Mouse (Mus musculus): ENCODE measurements around the gene Atp5c1. TPM values are rescaled to one million over a fixed set of nuclear protein-coding genes. Genes with fewer than 3 reads are reported as not detected.

Atp5c1 gene
- 532 and 575 TPM in 2 replicates for polyA plus RNA-seq (2015; fragmentation: Nextera tagmentation; extraction: Ambion mirVana)

GRCm38 (mm10) chr2:10080310-10081010 lies at the start of gene Atp5c1, which contains the start of gene Kin:
Atp5c1 (minus strand) TSS chr2:10080510.
Kin (plus strand) TSS chr2:10080593.
- Histone ChIP-seq H3K27ac (replicated peaks) (peak within 1 kb of the TSS; percentile 97), H3K9ac (peak within 1 kb of the TSS; percentile 97), H3K36me3 (peaks cover 7% of the 10 kb centered on the region; the same call in 1 of the 2 replicates), H3K9me3 (no peaks in the 10 kb centered on the region), H3K4me3 (peak within 1 kb of the TSS; percentile 90), H3K4me1 (replicated peaks) (peaks cover 56% of the 10 kb centered on the region), H3K27me3 (no peaks in the 10 kb centered on the region), H3K4me2 (peak within 1 kb of the TSS; percentile 80)
- ATAC-seq (ENCODE audit: low read depth) = peak; percentile 98
- WGBS = under 1% methylated on average over 61 of the region's 61 CpGs

- no peak overlapping the region for H3K4me3 ChIP-seq
- ATAC-seq (ENCODE audit: low read depth) = no peak
These were observed 48.3 kb upstream of the Atp5c1 start for GRCm38 (mm10) chr2:10128571-10128970.

GRCm38 (mm10) chr2:10127471-10127870 lies 47.2 kb upstream of the Atp5c1 start:
- no peak for ATAC-seq (ENCODE audit: low read depth)
- Histone ChIP-seq H3K36me3 (no peaks in the 10 kb centered on the region), H3K4me3 (no peak overlapping the region), H3K9ac (no peak overlapping the region), H3K9me3 (no peaks in the 10 kb centered on the region), H3K27me3 (no peaks in the 10 kb centered on the region), H3K4me1 (replicated peaks) (no peaks in the 10 kb centered on the region), H3K4me2 (no peak overlapping the region), H3K27ac (replicated peaks) (no peak overlapping the region)
- 93% methylated on average over 5 of the region's 5 CpGs for WGBS

More at GRCm38 (mm10) chr2:10128571-10128970, 48.3 kb upstream of the Atp5c1 start:
- H3K9ac ChIP-seq = no peak overlapping the region
- no peaks in the 10 kb centered on the region for H3K9me3 ChIP-seq
- H3K36me3 ChIP-seq = no peaks in the 10 kb centered on the region
- no peaks in the 10 kb centered on the region for H3K27me3 ChIP-seq
- H3K27ac ChIP-seq (replicated peaks) = no peak overlapping the region
- WGBS = 83% methylated on average over 4 of the region's 4 CpGs
- H3K4me2 ChIP-seq = no peak overlapping the region
- H3K4me1 ChIP-seq (replicated peaks) = no peaks in the 10 kb centered on the region

DNA sequence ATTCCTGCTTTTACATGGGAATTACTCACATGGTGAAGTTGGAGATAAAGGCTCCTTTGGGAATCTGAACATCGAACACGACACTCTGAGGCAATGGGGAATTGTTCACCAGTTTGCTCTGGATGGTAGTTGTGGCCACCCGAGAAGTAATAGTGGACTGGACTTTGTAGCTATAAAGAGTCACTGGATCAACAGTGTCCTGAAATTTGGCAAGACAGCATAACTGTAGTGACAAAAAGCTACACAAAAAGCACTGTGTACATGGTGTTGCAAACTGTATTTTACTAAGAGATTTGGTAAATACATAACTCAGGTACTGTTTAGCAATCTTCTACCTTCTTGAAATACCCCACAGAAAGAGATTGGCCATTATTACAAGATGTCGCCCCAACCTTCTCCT lies 45.8 kb upstream of the Atp5c1 start:
- no peaks in the 10 kb centered on the region for H3K27me3 ChIP-seq
- H3K9me3 ChIP-seq = no peaks in the 10 kb centered on the region
- no peak for ATAC-seq (ENCODE audit: low read depth)
- 91% methylated on average over 4 of the region's 4 CpGs for WGBS
- H3K9ac ChIP-seq = no peak overlapping the region
- H3K36me3 ChIP-seq = no peaks in the 10 kb centered on the region
- no peak overlapping the region for H3K27ac ChIP-seq (replicated peaks)
- H3K4me1 ChIP-seq (replicated peaks) = no peaks in the 10 kb centered on the region
- H3K4me3 ChIP-seq = no peak overlapping the region
- no peak overlapping the region for H3K4me2 ChIP-seq

DNA sequence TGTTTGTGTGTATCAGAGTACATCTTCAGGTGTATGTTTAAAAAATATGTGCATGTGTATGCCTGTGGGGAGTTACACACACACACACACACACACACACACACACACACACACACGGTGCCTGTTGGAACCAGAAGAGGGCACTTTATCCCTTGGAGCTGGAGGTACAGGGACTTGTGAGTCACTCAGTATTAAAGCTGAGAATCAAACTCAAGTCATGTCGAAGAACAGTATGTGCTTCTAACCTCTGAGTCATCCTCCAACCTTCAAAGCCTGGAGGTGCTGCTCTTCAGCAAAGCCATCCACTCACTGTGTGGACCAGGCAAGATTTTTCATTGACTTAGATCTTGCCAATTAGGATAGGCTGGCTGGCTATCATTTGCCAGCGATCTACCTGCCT lies 41.5 kb upstream of the Atp5c1 start:
- Histone ChIP-seq H3K4me2 (no peak overlapping the region), H3K4me3 (no peak overlapping the region), H3K9me3 (no peaks in the 10 kb centered on the region; the same call in 1 of the 2 replicates), H3K27me3 (no peaks in the 10 kb centered on the region), H3K36me3 (no peaks in the 10 kb centered on the region), H3K9ac (no peak overlapping the region), H3K27ac (replicated peaks) (no peak overlapping the region), H3K4me1 (replicated peaks) (no peaks in the 10 kb centered on the region)
- no peak for ATAC-seq (ENCODE audit: low read depth)
- 72% methylated on average over 3 of the region's 3 CpGs for WGBS

- WGBS = 86% methylated on average over 8 of the region's 8 CpGs
- H3K4me2 ChIP-seq = no peak overlapping the region
- H3K9ac ChIP-seq = no peak overlapping the region
- no peaks in the 10 kb centered on the region for H3K36me3 ChIP-seq
- H3K4me3 ChIP-seq = no peak overlapping the region
- H3K27me3 ChIP-seq = no peaks in the 10 kb centered on the region
- ATAC-seq (ENCODE audit: low read depth) = no peak
- no peak overlapping the region for H3K27ac ChIP-seq (replicated peaks)
- no peaks in the 10 kb centered on the region; the same call in 1 of the 2 replicates for H3K9me3 ChIP-seq
- no peaks in the 10 kb centered on the region for H3K4me1 ChIP-seq (replicated peaks)
These were observed 39.0 kb upstream of the Atp5c1 start for GRCm38 (mm10) chr2:10119276-10119675.

DNA sequence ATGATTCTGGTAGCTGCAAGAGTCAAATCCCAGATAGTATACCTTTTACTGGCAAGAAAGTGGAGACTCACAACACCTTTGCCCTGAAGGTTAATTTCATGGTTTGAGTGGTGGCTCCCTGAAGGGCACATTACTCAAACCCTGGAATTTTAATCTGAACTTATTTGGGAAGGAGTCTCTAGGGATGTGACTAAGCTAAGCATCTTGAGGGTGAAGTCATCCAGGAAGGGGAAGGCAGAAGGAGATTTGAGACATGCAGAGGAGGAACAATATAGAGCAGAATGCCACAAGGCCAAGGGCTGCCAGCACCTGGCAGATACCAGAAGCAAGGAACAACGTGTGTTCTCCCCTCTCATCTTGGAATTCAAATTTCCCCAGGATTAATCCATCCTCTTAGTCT lies 38.4 kb upstream of the Atp5c1 start:
- Histone ChIP-seq H3K27me3 (no peaks in the 10 kb centered on the region), H3K36me3 (no peaks in the 10 kb centered on the region), H3K4me3 (no peak overlapping the region), H3K27ac (replicated peaks) (no peak overlapping the region), H3K4me2 (no peak overlapping the region), H3K9ac (no peak overlapping the region), H3K9me3 (no peaks in the 10 kb centered on the region; the same call in 1 of the 2 replicates), H3K4me1 (replicated peaks) (no peaks in the 10 kb centered on the region)
- ATAC-seq (ENCODE audit: low read depth) = no peak
- whole genome bisulfite sequencing = 83% methylated on average over 1 of the region's 1 CpGs

DNA sequence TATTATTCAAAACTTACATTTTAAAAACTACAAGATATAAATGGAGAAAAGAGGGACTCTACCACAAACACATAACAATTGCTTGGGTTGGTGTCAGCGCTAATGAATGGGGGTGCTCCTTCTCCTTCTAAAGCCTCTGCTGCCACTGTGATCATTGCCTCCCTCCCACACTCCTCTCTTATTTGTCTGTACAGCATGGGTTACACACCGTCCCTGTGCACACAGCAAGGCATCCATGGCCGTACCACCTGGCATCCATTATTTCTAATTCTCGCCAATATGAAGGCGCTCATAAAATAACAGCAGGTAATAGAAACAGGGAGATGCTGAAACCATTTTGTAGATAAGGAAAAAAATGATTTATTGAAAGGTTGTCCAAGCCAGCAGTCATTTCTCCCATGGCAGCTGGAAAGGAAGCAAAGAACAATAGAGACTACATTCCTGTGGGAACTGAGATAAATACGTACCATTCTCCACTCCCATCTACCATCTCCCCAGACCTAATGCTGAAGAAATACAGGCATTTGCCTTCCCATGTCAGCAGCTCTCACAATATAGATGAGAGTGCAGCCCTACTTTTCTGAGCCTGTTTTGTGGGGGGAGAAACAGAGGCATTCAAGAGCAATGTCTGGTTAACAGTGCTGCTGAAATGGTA lies 28.4 kb upstream of the Atp5c1 start:
- ATAC-seq (ENCODE audit: low read depth) = peak; percentile 81
- 57% methylated on average over 6 of the region's 6 CpGs for WGBS
- H3K4me2 ChIP-seq = no peak overlapping the region
- H3K4me3 ChIP-seq = no peak overlapping the region
- peak overlapping the region; percentile 59 for H3K27ac ChIP-seq (replicated peaks)
- H3K9me3 ChIP-seq = no peaks in the 10 kb centered on the region
- no peak overlapping the region for H3K9ac ChIP-seq
- H3K4me1 ChIP-seq (replicated peaks) = no peaks in the 10 kb centered on the region
- no peaks in the 10 kb centered on the region for H3K36me3 ChIP-seq
- no peaks in the 10 kb centered on the region for H3K27me3 ChIP-seq

DNA sequence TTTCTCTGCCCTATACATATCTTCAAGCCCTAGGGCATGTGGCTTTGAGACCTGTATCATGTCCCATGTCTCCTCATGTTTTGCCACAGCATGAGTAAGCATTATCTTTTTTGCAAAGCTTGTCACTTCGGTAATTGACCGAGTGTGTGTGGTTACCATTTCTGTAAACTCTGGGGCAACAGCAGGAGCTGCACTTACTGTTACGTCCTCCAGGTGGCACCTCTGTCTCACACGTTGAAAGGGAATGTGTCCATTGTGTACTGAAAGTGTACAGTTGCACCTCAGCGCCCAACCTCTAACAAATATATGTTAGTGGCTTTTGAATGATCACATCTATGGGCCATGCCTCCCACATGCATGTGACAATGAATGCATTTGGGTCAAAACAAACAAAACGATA lies 20.9 kb upstream of the Atp5c1 start:
- H3K4me1 ChIP-seq (replicated peaks) = no peaks in the 10 kb centered on the region
- H3K27me3 ChIP-seq = no peaks in the 10 kb centered on the region
- H3K4me2 ChIP-seq = no peak overlapping the region
- H3K27ac ChIP-seq (replicated peaks) = no peak overlapping the region
- no peak overlapping the region for H3K4me3 ChIP-seq
- ATAC-seq (ENCODE audit: low read depth) = no peak; the same call in 1 of the 2 replicates
- no peak overlapping the region for H3K9ac ChIP-seq
- no peaks in the 10 kb centered on the region for H3K36me3 ChIP-seq
- 48% methylated on average over 6 of the region's 6 CpGs for WGBS
- H3K9me3 ChIP-seq = no peaks in the 10 kb centered on the region

DNA sequence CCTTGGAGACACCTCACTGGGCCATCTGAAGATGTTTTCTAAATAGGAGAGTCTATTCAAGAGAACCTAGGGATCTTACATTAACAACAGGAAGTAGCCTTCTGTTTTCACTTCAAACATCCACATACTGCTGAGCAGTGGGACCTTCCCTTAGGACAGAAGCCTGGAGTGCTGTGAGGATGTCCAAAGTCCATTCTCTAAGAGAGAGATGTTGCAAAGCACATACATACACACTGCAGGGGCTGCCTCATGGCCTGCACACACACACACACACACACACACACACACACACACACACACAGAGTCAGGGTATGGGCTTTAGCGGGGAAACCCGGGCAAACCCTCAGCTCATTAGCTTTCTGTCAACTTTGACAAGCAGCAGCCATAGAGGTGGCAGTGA lies 20.2 kb upstream of the Atp5c1 start:
- WGBS = 75% methylated on average over 2 of the region's 2 CpGs
- Histone ChIP-seq H3K36me3 (no peaks in the 10 kb centered on the region), H3K4me3 (no peak overlapping the region), H3K9ac (no peak overlapping the region), H3K4me1 (replicated peaks) (no peaks in the 10 kb centered on the region), H3K4me2 (no peak overlapping the region), H3K9me3 (no peaks in the 10 kb centered on the region), H3K27ac (replicated peaks) (no peak overlapping the region), H3K27me3 (no peaks in the 10 kb centered on the region)
- no peak for ATAC-seq (ENCODE audit: low read depth)

DNA sequence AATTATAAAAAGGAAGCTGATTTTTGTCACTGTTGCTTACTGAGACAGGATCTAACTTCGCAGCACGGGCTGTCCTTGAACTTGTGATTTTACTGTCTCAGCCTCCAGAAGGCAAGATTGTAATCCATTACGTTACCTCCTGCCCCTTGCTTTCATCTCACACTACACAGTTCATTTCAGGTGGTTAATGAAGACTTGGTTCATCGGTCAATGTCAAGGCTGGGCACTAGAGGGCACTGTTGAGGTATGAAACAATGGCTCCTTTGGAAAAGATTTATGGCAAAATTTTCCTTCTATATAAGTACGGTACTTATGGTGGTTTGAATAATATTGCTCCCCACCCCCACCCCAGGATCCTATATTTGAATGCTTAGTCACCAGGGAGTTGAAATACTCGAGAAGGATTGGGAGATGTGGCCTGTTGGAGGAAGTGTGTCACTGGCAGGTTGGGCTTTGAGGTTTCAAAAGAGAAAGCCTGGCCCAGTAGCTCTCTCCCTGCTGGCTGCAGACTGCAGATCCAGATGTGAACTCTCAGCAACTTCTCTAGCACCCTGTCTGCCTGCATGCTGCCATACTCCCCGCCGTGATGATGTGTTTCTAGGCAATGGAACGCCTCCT lies 18.4 kb upstream of the Atp5c1 start:
- Histone ChIP-seq H3K4me3 (no peak overlapping the region), H3K27ac (replicated peaks) (no peak overlapping the region), H3K36me3 (peaks cover 10% of the 10 kb centered on the region), H3K27me3 (no peaks in the 10 kb centered on the region), H3K9me3 (no peaks in the 10 kb centered on the region), H3K9ac (no peak overlapping the region), H3K4me1 (replicated peaks) (no peaks in the 10 kb centered on the region), H3K4me2 (no peak overlapping the region)
- ATAC-seq (ENCODE audit: low read depth) = 0 out of 2 replicates have a peak, but pooled peaks have one; percentile 20
- WGBS = 38% methylated on average over 9 of the region's 9 CpGs

DNA sequence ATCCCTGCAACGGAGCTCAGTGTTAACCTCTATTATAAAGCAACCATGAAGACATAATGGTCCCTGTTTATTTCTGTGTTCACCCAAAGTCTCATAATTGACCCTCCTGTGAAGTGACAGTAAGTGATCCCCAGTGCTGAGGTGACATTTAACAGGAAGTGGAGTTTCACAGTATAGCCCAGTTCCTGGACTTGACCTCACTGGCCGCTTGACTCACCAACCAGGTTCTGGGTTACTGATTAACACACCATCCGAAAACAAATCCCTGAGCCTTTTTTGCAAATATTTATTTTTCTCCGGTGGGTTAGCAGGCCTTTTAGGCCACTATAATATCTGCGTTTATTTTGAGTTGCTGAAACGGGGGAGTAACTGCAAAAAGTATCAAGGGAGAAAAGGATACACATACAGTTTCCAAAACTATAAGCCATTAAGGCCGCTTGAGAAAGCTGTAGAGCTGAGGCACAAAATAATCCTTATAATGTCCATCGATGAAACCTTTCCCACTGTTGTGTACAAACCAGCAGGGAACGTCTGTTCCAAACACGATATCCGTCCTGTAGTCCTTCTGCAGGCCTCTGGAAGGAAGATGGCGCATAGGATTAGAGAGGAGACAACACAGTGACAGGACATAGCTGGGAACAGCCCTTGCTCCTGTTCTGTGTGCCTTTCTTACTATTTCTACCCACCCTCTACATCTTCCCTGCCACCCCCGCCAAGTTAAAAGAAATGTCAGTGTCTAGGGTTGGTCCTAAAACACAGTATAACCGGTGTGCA lies 14.2 kb upstream of the Atp5c1 start:
- H3K4me3 ChIP-seq = no peak overlapping the region
- no peak overlapping the region for H3K27ac ChIP-seq (replicated peaks)
- no peak for ATAC-seq (ENCODE audit: low read depth)
- no peaks in the 10 kb centered on the region for H3K9me3 ChIP-seq
- no peaks in the 10 kb centered on the region for H3K27me3 ChIP-seq
- no peak overlapping the region for H3K9ac ChIP-seq
- WGBS = 92% methylated on average over 14 of the region's 14 CpGs
- no peak overlapping the region for H3K4me2 ChIP-seq
- H3K4me1 ChIP-seq (replicated peaks) = no peaks in the 10 kb centered on the region
- peaks cover 45% of the 10 kb centered on the region for H3K36me3 ChIP-seq
